Mouse (Mus musculus) intestine, postnatal 0 days (tissue): ENCODE results near the gene Fam102a. TPM values are rescaled to one million over a fixed set of nuclear protein-coding genes. Genes with fewer than 3 reads are reported as not detected.

Experiments
- ATAC-seq: fragments of 200-750 bp; cut with Nextera tagmentation; 2 replicates; pipeline ENCODE4 v1.8.0; 2017; ENCODE audit warnings: mild to moderate bottlenecking, moderate TSS enrichment, moderate library complexity
- H3K27ac ChIP-seq: fragments of 300-500 bp; sonication (generic); 2 replicates; pipeline ENCODE4 v1.5.1; 2014; ENCODE audit warnings: mild to moderate bottlenecking, low read depth, low read length, moderate library complexity
- H3K27me3 ChIP-seq: fragments of 300-500 bp; sonication (generic); replicated peaks from 2 replicates; pipeline ENCODE4 v1.6.1; 2014; ENCODE audit warnings: low read length, mixed read lengths; ENCODE audit not compliant: control insufficient read depth, insufficient read depth
- H3K36me3 ChIP-seq: fragments of 300-500 bp; sonication (generic); 2 replicates; pipeline ENCODE4 v1.6.1; 2014; ENCODE audit warnings: mild to moderate bottlenecking, moderate library complexity; ENCODE audit not compliant: control insufficient read depth, insufficient read depth
- H3K4me1 ChIP-seq: fragments of 300-500 bp; sonication (generic); replicated peaks from 2 replicates; pipeline ENCODE4 v1.6.1; 2014; ENCODE audit warnings: antibody characterized with exemption, low read length, mixed read lengths; ENCODE audit not compliant: control insufficient read depth, insufficient read depth
- H3K4me2 ChIP-seq: fragments of 300-500 bp; sonication (generic); replicated peaks from 2 replicates; pipeline ENCODE4 v1.6.1; 2014; ENCODE audit warnings: low read depth, mild to moderate bottlenecking, moderate library complexity
- H3K4me3 ChIP-seq: fragments of 300-500 bp; sonication (generic); 2 replicates; pipeline ENCODE4 v1.5.1; 2014; ENCODE audit warnings: low read depth, low read length
- H3K9ac ChIP-seq: fragments of 300-500 bp; sonication (generic); 2 replicates; pipeline ENCODE4 v1.6.1; 2014; ENCODE audit warnings: mild to moderate bottlenecking, low read depth, low read length
- H3K9me3 ChIP-seq: fragments of 300-500 bp; sonication (generic); 2 replicates; pipeline ENCODE4 v1.6.1; 2016; ENCODE audit warnings: mixed run types; ENCODE audit not compliant: control insufficient read depth
- CTCF ChIP-seq: sonication (generic); IDR thresholded peaks from 2 replicates; pipeline ENCODE4 v1.5.1; 2016; ENCODE audit warnings: low read depth, mild to moderate bottlenecking, control low read depth, antibody characterized with exemption, moderate library complexity
- WGBS: fragments of 180-500 bp; shearing (Covaris S2); extraction: QIAGEN DNeasy Blood & Tissue Kit; methylation state at CpG from one replicate; pipeline ENCODE4 v1.1.7; 2014; 5-methylcytosine and 5-hydroxymethylcytosine counted together
- polyA plus RNA-seq: library from polyadenylated mRNA; unstranded; fragments of >200 nt; fragmentation: Nextera tagmentation; extraction: Ambion mirVana; gene quantifications from 2 replicates; pipeline ENCODE4 v1.2.1, GENCODE M21; 2015

Fam102a gene
- polyA plus RNA-seq, 1 experiment from 2014 or later, result 18.0 TPM

DNA sequence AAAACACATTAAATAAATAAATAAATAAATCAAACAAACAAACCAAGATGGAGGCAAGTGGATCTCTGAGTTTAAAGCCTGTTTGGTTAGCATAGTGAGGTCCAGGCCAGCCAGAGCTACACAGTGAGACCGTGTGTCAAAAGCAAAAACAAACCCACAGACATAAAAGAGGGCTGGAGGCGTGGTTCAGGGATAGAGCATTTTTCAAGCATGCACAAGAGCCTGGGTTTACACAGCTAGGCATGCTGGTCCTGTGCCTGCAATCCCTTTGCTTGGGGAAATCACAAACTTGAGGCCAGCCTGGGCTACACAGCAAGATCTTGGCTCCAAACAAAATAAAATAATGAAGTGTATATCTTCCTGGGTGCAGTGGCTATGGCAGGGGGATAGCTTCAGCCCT, 42.5 kb upstream of the Fam102a start:
- Histone ChIP-seq H3K9me3 (no peaks in the 10 kb centered on the region), H3K4me1 (no peaks in the 10 kb centered on the region), H3K4me2 (no peak overlapping the region), H3K27ac (no peak overlapping the region), H3K9ac (no peak overlapping the region), H3K27me3 (no peaks in the 10 kb centered on the region), H3K4me3 (no peak overlapping the region), H3K36me3 (no peaks in the 10 kb centered on the region)
- ATAC-seq, result no peak
- WGBS, result 66% methylated on average over 2 of the region's 2 CpGs
- no peak for TF ChIP-seq CTCF

GRCm38 (mm10) chr2:32493301-32493701, 41.8 kb upstream of the Fam102a start:
- Histone ChIP-seq H3K9me3 (no peaks in the 10 kb centered on the region), H3K27me3 (no peaks in the 10 kb centered on the region), H3K9ac (no peak overlapping the region), H3K36me3 (no peaks in the 10 kb centered on the region), H3K4me3 (no peak overlapping the region), H3K27ac (no peak overlapping the region), H3K4me2 (no peak overlapping the region), H3K4me1 (no peaks in the 10 kb centered on the region)
- 48% methylated on average over 12 of the region's 12 CpGs for WGBS
- no peak for TF ChIP-seq CTCF
- ATAC-seq, result no peak; the same call in 1 of the 2 replicates

DNA sequence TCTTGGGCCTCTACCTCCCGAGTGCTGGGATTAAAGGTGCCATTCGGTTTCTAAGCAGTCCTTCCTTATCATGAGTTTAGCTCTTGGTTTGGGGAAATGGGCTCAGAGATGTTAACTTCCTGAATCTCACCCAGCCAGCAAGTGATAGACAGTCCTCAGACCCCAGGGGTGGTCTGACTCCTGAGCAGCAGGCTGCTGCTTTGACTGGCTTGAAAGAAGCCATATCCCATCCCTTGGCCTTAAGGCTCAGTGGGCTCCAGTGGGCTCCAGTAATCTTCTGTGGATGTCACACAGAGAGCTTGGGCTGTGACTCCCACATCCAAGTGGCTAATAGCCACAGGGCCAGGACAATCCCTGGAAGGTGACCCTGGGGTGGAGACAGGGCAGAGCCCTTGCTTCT, 40.6 kb upstream of the Fam102a start:
- Histone ChIP-seq H3K4me2 (no peak overlapping the region), H3K27ac (no peak overlapping the region), H3K9ac (no peak overlapping the region), H3K4me1 (no peaks in the 10 kb centered on the region), H3K4me3 (no peak overlapping the region), H3K27me3 (no peaks in the 10 kb centered on the region), H3K9me3 (no peaks in the 10 kb centered on the region), H3K36me3 (no peaks in the 10 kb centered on the region)
- ATAC-seq, result no peak
- WGBS, result 68% methylated on average over 2 of the region's 2 CpGs
- TF ChIP-seq CTCF, result no peak

- no peaks in the 10 kb centered on the region for H3K36me3 ChIP-seq
- no peaks in the 10 kb centered on the region for H3K27me3 ChIP-seq
- no peak overlapping the region for H3K4me3 ChIP-seq
- H3K27ac ChIP-seq, result no peak overlapping the region
- no peak for TF ChIP-seq CTCF
- no peak overlapping the region for H3K9ac ChIP-seq
- H3K4me2 ChIP-seq, result no peak overlapping the region
- H3K9me3 ChIP-seq, result no peaks in the 10 kb centered on the region
- H3K4me1 ChIP-seq, result no peaks in the 10 kb centered on the region
- no peak for ATAC-seq
- WGBS, result 70% methylated on average over 20 of the region's 20 CpGs
Measured at GRCm38 (mm10) chr2:32495185-32495726, 39.9 kb upstream of the Fam102a start.

- Histone ChIP-seq H3K36me3 (no peaks in the 10 kb centered on the region), H3K4me3 (no peak overlapping the region), H3K4me2 (no peak overlapping the region), H3K9ac (no peak overlapping the region), H3K9me3 (no peaks in the 10 kb centered on the region), H3K27me3 (no peaks in the 10 kb centered on the region), H3K27ac (no peak overlapping the region), H3K4me1 (no peaks in the 10 kb centered on the region)
- no peak for TF ChIP-seq CTCF
- WGBS, result 58% methylated on average over 5 of the region's 5 CpGs
- ATAC-seq, result no peak
Measured at GRCm38 (mm10) chr2:32496190-32496589, 38.9 kb upstream of the Fam102a start.

- H3K4me2 ChIP-seq, result no peak overlapping the region
- no peaks in the 10 kb centered on the region for H3K4me1 ChIP-seq
- H3K36me3 ChIP-seq, result no peaks in the 10 kb centered on the region
- H3K27ac ChIP-seq, result 0 out of 2 replicates have a peak overlapping the region, but pooled peaks have one; percentile 15
- H3K9me3 ChIP-seq, result no peaks in the 10 kb centered on the region
- no peak for TF ChIP-seq CTCF
- no peak overlapping the region for H3K9ac ChIP-seq
- no peak overlapping the region for H3K4me3 ChIP-seq
- 61% methylated on average over 4 of the region's 4 CpGs for WGBS
- ATAC-seq, result no peak
- H3K27me3 ChIP-seq, result no peaks in the 10 kb centered on the region
Measured at GRCm38 (mm10) chr2:32499365-32499764, 35.8 kb upstream of the Fam102a start.

- ATAC-seq, result no peak
- WGBS, result 79% methylated on average over 5 of the region's 5 CpGs
- H3K27ac ChIP-seq, result no peak overlapping the region
Measured at GRCm38 (mm10) chr2:32500461-32500860, 34.7 kb upstream of the Fam102a start.

More at GRCm38 (mm10) chr2:32500461-32500860, 34.7 kb upstream of the Fam102a start:
- H3K9me3 ChIP-seq, result no peaks in the 10 kb centered on the region
- no peak overlapping the region for H3K4me3 ChIP-seq
- no peak overlapping the region for H3K4me2 ChIP-seq
- no peaks in the 10 kb centered on the region for H3K36me3 ChIP-seq
- no peaks in the 10 kb centered on the region for H3K4me1 ChIP-seq
- no peaks in the 10 kb centered on the region for H3K27me3 ChIP-seq
- H3K9ac ChIP-seq, result no peak overlapping the region
- TF ChIP-seq CTCF, result no peak
